Mouse (Mus musculus) gonadal fat pad, adult 2 months (tissue): ENCODE measurements around the gene Ets1. TPM values are rescaled to one million over a fixed set of nuclear protein-coding genes. Genes with fewer than 3 reads are reported as not detected.

Experiments used
- DNase-seq: peaks from one replicate; pipeline ENCODE4 v3.0.0-alpha.2; 2012; ENCODE audit warnings: low read depth
- polyA plus RNA-seq: library from polyadenylated mRNA; depleted of rRNA; stranded (reverse); fragments of >200 nt; gene quantifications from 2 replicates; pipeline ENCODE4 v1.2.3, GENCODE M21; 2012

Gene Ets1
- polyA plus RNA-seq, 1 experiment: 15.4 TPM

DNA sequence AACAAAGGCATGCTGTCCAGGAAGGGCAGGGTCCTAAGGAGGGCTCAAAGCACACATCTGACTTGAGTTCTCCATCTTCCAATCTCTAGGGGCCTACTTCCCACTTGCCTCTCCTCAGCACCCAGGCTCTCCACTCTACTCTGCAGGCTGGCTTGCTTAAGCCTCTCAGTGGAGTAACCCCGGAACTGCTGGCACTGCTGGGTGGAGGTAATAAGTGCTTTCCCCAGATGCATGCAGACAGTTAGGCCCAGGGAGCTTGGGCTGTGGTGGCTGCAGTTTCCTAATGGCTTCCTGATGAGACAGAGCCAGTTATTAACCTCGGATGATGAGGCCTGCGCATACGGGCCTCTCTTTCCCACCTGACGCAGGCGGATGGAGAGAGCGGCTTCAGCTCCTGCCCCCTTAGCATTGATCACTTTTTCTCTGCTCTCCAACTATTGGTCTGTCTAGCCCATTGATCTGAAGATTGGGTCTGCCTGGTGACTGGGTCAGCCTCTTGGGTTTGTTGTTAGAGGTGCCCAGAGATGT, 76.4 kb downstream of the Ets1 start:
- no peak for DNase-seq

- no peak for DNase-seq
These were observed 77.1 kb downstream of the Ets1 start for GRCm38 (mm10) chr9:32713106-32713505.

GRCm38 (mm10) chr9:32713790-32714189, 77.8 kb downstream of the Ets1 start:
- DNase-seq: no peak

GRCm38 (mm10) chr9:32714487-32714886, 78.5 kb downstream of the Ets1 start:
- DNase-seq: no peak

DNA sequence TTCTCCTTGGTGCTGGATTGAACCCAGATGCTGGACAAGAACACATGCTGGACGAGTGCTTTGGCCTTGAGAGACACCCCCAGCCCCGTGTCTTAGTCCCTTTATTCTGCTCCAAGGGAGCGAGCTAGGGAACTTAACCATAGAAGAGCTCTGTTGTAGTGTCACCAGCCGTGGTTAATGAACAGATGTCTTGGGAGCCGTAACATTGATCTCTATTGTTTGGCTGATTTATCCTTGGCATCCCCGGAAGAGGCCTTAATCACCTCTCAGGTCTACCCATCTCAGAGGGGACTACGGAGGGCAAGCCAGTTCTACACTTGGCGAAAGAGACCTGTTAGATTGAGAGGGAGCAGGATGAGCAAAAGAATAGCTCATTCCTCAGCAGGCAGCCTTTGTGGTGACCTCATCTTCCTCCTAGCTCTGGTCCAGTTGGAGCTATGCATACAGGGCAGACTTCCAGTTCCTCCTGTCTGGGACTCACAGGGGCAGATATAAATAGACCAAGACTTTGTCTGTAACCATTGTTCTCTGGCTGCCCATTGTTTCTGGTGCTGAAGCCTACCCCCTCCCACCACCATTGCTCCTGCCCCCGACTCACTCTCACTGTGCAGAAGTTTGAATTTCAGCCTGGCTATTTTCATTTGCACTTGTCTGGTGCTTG, 79.9 kb downstream of the Ets1 start:
- no peak for DNase-seq

DNA sequence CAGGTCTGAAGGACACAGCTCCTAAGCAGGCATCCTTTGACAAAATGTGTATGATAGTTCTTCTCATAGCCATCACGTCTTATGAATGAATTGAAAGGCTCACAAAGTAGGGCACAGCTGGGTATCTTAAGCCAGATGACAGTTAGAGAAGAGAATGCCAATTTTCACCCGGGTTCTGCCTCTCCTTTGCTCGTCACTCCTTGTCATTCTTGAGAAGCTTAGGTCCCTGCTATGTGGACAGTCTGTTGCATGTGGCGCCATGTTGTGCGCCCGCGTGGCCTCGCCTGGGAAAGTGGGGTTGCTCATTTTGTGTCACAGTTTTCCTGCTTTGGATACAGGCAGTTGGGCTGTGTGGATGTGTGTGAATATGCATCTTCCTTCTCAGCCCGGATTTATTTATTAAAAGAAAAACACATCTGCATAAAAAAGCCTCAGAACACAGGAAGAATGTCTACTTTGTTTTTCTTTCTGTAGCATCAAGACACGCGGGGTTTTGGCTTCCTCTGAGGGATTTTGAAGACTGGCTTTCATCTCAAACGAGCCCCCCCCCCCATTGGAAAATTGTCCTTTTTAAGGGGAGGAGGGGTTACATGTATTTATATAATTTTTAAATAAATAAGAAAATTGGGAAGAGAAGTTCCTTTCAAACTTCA, 81.4 kb downstream of the Ets1 start:
- DNase-seq: no peak

GRCm38 (mm10) chr9:32717931-32718820, 82.2 kb downstream of the Ets1 start:
- DNase-seq: no peak

- DNase-seq: no peak
These were observed 82.8 kb downstream of the Ets1 start for GRCm38 (mm10) chr9:32718868-32719267.

GRCm38 (mm10) chr9:32719941-32720263, 83.9 kb downstream of the Ets1 start:
- no peak for DNase-seq

DNA sequence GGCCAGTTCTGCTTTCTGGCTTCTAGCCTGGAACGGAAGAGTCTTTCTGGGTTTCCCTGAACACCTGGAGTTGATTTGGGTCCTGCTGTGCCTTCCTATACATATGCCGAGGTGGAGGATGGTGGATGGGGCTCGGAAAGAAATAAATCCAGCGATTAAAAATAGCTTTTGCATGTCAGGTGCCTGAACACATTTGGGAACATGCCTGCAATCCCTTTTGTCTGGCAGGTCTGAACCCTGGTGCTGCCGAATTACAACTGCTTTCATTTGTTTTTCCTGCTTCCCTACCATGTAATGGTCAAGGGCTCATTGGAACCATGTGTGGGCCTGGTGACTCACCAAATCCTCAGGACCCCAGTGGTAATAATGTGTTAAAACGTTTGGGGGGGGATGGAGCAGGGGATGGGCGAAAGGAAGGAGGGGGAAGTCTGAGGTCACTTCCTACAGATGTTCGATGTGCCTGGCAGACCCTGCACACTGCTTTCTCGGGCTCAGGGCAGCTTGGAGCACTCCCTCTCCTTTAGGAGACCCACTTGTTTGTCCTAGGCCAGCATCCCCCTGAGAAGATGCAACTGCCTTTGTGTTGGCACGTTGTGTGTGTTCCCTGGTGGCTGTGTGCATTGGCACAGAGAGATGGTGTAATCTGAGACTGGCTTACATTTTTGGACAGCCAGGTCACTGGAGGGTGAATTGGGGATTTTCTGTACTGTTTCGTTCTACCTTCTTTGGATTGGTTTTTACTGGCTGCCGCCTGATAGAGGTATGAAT, 84.4 kb downstream of the Ets1 start:
- DNase-seq: no peak

DNA sequence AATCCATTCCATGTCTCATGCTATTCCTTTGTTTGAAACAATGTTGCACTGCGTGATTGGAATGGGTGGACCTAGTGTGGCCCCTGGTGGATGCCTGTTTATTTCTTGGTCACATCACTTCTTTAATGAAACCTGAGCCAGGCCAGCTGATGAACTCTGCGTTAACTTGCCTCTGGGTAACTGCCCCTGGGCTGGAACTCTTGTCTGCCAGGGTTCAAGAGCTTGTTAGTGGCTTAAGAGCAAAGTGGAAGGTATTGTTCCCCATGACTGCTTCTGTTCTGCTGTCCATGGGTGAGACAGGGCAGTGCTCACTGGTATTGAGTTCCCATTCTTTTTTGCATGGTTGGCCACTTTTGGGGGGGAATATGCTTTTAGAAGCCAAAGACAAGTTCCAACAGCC, 85.1 kb downstream of the Ets1 start:
- no peak for DNase-seq

DNA sequence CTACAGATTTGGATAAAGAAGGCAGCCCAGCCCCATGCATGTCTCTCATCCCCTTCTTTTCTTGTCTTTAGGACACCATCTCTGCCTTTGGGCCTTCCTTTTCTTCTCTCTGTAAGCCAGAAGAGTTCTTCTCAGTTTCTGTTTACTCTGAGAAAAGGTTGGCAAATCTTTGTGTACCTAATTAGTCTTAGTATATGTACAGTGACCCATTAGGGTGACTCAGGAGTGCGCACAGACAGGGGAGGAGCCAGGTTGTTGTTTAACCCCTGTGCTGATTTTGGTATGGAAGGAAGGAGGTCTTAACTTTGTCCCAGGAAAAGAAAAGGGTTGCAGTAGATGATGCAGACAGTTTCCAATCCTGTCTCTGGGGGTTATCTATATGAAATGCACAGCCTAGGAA, 86.2 kb downstream of the Ets1 start:
- DNase-seq: no peak

GRCm38 (mm10) chr9:32722969-32723368, 86.9 kb downstream of the Ets1 start:
- DNase-seq: no peak

GRCm38 (mm10) chr9:32724131-32724825, 88.3 kb downstream of the Ets1 start:
- no peak for DNase-seq

DNA sequence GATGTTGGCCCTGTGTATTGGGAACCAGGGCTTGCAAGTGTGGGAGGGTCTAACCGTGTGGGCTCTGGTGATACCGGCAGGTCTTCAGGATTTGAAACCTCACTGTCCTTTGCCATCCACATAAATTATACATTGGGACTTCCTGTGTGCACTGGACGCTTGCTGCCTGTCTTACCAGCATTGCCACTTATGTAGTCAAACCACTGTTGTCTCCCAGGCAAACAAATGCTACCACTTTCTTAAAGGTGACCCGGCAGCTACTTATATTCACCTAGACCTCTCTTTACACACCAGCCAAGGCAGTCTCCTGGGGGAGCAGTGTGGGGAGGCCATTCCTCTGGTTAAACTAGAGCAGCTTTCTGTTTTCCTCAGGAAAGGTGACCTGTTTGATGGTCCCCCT, 89.9 kb downstream of the Ets1 start:
- no peak for DNase-seq

DNA sequence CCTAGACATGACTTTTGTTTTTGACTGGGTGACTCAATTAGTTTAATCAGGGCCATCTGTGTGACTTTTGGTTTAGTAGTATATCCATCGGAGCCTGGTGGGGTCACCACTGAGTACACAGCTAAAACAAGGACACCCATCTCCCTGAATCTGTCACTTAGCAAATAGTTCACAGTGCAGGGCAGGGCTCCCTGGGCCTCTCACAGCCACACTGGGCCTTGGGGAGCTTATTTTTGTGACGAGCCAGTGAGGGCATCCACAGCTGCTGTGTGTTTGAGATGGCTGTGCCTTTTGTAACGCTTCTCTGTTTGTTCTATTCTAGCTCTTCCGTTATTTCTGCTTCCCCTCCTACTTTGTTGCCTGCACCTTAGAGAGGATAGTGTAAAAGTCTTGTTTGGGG, 90.6 kb downstream of the Ets1 start:
- no peak for DNase-seq

GRCm38 (mm10) chr9:32727058-32727457, 91.0 kb downstream of the Ets1 start:
- no peak for DNase-seq

GRCm38 (mm10) chr9:32728306-32728705, 92.3 kb downstream of the Ets1 start:
- no peak for DNase-seq

DNA sequence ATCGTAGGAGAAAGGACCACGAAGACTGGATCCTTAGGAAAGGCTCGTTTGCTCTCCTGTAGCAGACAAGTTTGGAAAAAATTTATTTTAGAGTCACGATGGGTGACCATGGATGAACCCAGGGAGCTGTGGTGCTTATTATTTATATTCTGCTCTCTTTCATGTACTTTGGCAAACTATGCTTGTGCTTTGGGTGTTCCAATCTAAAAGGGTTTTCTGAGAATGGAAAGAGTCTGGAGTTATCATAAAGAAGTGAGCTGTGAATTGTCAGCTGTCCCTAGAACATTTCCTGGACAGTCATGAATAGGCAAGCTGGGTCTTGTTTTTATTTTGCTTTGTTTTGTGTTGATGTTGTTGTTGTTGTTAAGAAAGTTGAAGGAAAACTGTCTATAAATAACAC, 92.8 kb downstream of the Ets1 start:
- no peak for DNase-seq

- no peak for DNase-seq
These were observed 93.2 kb downstream of the Ets1 start for GRCm38 (mm10) chr9:32729207-32729606.

DNA sequence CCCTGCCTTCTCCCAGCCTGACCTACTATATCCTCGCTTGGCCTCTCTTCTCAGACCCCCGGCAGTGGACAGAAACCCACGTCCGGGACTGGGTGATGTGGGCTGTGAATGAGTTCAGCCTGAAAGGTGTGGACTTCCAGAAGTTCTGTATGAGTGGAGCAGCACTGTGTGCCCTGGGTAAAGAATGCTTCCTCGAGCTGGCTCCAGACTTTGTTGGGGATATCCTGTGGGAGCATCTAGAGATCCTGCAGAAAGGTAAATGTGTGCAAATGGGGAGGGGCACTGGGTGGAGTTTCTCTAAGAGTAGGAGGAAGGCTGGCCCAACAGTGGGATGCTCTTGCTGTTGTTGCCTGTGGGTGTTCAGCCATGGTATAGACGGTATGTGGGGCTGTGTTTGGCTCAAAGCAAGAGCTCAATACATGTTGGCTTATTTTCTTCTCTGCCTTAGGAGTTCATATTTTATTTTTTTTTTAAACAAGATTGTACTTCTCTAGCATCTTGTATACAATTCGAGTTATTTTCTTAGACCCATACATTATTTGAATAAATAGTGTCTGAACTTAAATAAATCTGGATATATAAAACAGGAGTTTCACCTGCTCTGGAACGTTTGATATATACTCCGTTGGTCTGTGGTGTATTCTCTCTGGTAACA, 94.1 kb downstream of the Ets1 start:
- DNase-seq: no peak
